Mouse (Mus musculus) layer of hippocampus, adult 9-10 months (tissue): Measurements from ENCODE around the gene Dennd1a.
A peak's percentile ranks its signal among the peaks of the same experiment; 100 is the strongest.

Source experiments
- DNase-seq: peaks from one replicate; pipeline ENCODE4 v3.0.0; 2022; ENCODE audit warnings: low spot score

Dennd1a gene

DNA sequence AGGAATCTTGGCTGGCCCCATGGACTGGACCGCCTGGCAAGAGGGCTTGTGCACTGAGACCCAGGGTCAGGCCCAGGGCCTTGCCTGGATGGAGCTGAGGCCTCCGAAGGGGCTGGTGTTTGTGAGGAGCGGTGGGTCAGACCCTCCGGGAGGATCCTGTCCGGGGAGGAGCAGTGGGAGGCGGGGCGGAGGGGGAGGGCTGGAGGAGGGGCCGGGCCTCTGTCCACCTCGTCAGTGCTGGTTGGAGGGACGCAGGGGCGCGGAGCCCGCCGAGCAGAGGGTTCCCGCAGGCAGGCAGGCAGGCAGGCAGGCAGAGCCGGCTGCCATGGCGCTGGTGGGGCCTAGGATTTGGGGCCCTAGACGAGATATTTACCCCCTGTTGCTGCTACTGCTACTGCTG, 511.2 kb downstream of the Dennd1a start, which contains the start of gene Crb2:
TSS of gene Crb2 (plus strand) at position 234 of the 400 bp plus-strand sequence.
- DNase-seq, result no peak

DNA sequence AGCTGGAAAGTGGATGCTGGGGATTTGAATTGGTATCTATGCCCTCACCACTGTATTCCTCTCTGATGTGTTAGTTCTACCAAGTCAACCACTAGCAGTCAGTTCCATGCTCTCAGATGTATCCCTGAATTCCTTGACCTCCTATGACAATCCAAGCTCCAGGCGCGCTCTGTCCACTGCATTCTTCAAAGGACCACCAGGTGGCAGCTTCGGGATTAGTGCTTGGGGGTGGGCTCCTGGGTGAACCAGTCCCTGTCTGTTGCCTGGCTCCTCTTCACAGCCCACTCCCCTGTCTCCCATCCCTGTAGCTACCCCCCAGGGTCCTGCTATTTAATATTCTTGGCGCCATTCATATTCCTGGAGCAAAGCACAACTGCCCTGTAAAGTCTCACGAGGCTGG, 512.6 kb downstream of the Dennd1a start:
- no peak for DNase-seq

DNA sequence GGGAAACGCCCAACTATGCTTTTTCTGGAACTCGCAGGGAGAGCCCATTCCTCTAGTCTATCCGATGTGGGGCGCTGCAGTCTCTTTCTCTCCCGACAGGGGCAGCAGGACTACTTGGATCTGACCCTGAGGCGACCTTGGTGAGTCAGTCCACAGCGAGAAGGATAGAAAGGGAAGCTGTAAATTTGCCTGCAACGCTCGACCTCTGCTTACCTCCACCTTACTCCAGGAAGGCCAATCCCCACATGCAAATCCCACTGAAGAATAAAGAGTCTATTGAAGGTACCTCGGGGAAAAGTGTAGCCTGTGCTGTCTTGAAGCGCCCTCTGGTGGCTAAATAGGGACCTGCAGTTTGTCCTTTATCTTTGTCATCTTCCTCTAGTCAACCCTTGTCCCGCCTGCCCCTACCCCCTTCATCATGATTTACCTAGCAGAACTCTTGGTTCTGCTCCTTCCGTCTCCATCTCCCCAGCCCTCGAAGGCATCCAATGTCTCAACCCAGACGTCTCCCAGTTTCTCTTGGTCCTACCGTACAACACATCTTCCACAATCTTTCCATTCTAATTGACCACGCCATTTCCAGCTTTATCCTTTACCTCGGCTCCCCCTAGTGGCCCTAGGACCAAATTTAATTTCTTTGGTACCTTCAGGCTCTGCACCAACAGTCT, 515.4 kb downstream of the Dennd1a start:
- peak; percentile 97 for DNase-seq

DNA sequence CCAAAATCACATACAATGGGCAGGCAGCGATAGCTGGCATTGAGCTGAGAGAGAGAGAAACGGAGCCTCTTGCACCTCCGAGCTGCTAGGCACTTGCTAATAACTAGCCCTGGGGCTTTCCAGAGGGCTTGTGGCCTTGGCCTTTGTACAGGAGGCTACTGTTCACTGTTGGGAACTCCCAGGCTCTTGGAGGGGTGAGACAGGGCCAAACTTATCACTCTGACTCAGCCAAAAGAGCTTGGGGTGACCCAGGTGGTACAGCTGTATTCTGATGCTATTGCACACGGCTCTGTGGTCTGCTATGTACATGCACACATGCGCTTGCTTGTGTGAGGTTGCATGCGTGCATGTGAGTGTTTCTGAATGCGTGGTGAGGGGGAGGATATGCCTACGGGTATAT, 517.4 kb downstream of the Dennd1a start:
- no peak for DNase-seq

DNA sequence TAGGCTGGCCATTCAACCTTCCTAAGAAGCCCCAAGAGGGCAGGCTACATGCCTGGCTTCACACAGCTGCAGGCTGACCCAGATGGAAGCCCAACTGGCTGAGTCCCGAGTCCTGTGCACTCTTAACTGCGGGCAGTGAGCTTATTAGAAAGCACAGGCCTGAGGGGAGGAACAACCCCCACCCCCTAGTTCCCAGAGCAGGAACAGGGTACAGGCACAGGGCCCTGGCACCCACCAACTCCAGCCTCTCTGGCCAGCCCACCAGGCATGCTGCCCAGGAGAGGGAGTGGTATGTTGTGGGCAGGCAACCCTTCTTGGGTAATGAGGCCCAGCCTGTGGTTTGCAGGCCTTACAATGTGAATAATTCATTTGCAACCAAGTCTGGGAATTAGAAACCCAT, 518.3 kb downstream of the Dennd1a start:
- DNase-seq, result no peak

DNA sequence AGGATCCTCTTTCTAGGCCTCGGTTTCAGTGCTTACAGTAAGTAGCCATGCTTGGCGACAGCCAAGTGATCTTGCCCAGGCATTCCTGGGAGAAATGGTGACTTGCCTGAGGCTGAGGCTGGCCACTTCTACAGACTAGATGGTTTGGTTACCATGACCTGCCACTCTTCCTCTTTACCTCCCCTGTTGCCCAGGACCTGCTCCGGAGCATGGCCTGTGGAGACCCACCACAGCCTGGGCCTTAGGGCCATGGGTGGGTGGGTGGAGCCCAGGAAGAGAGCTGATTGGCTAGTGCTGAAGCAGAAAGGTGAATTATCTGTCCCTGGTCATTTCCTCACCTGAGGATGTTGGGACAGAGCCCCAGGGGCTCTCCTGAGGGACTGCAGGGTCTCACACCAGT, 519.5 kb downstream of the Dennd1a start:
- no peak for DNase-seq

DNA sequence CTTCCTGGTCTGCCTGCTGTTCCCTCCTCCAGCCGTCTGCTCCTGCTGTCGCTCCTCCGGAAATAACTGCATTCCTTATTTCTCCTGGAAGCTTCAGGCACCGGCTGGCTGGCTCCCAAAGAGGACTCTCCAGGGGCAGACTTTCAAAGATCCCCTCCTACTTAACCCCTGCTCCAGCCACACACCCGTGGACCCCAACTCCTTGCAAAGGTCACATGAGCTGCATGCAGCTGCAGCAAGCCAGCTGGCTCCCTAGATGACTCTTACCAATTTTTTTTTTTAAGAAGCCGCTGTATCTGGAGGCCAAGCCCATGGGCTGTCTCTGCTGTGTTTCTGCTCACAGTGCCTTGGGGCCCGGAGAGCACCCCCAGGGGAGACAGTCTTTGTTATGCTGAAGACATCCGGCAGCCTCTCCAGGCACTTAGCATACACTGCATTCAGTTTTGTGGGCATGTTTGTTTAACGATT, 520.1 kb downstream of the Dennd1a start:
- no peak for DNase-seq

DNA sequence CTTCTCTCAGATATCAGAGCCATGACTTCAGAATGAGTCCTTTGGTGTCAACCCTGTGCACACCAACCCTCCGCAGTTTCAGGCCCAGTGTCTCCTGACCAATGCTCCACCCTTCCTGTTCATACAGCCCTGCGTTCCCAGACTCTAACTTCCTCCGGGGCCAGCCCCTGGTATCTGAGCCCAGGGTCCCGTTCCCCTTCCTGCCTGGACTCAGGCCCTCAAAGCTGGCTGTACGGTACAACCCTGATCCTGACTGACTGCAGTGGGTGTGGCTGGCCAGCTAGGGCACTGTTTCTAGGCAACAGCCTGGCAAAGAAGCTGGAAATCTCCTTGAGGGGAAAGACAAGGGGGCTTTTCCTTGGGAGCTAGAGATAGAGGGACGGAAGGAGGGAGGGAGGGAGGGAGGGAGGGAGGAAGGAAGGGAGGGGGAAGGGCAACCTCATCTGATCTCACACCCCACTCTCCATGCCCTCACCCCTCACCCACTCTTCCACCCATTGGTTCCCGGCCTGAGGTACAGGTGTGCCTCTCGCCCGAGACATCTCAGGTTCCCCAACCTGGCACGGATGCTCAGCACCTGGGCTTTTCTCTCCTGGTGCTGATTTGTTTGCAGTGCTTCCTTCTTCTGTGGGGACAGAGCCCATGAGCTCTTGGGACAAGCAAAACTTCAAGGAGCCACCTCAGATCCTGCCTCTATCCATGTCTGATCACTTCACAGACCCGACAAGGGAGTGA, 521.0 kb downstream of the Dennd1a start:
- DNase-seq, result no peak

DNA sequence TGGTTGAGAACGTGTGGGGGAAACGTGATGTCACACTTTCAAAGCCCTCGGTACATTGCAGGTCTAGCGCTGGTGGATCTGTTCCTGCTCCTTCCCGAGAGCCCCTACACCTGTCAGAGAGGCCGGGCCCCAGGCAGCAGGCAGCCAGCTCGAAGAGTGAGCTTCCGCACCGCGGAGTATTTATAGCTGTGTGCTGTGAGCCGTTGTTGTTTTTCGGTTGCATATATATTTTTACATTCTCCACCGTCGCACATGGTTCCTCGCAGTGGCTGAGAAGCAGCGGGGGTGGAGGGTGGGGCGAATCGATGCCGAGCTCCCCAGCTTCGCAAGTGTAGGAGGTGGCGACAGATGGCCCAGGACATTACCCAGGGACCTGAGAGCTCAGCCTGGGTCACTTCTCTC, 522.1 kb downstream of the Dennd1a start:
- no peak for DNase-seq

DNA sequence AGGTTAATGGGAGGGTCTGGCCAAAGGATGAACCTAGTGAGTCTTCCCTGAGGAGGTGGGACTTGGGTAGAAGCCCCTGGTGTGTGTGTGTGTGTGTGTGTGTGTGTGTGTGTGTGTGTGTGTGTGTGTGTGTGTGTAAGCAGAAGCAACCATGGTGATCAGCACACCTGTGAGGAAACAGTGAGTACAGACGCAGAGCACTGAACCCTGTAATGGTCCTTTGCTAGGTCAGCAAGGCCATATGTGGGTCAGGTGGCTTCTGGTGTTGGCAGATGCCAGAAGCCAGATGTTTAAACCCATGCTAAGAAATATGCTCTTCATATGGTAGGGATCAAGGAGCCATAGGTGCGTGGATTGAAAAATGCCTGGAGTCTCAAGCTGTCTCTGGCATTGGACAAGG, 522.7 kb downstream of the Dennd1a start:
- no peak for DNase-seq

DNA sequence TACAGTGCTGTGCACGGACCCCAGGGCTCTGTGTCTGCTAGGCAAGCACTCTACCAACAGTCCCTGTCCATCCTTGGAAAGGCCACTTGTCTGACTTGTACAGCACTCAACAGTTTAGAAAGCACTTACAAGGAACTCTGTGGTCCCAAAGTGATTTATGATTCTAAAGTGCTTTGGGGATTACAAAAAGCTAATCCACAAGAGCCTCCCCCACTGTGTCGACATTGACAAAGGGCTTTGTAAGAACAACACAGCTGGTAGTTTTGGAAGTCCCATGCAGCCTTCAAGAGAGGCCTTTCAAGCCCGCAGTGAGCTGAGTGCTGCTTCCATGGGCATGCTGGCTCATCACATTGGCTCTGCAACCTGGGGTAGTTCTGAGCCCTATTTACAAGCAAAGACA, 523.6 kb downstream of the Dennd1a start:
- DNase-seq, result no peak

DNA sequence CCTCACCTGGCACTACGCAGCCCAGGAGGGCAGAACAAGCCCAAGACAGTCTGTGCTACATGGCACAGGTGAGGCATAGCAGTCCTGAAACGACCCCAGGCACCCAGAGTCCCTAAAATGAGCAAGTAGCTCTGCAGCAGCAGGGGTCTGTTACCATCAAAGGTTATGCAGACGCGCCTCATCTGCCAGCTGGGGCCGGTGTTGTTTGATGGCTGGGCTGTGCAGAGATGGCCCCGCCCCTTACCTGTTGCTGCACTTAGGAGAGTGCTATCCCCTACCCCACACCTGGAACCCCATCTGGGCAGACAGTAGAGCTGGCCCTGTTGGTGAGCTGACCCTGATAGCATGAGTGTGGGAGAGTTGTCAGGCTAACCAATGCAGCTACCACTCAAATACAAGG, 526.6 kb downstream of the Dennd1a start:
- DNase-seq, result no peak

DNA sequence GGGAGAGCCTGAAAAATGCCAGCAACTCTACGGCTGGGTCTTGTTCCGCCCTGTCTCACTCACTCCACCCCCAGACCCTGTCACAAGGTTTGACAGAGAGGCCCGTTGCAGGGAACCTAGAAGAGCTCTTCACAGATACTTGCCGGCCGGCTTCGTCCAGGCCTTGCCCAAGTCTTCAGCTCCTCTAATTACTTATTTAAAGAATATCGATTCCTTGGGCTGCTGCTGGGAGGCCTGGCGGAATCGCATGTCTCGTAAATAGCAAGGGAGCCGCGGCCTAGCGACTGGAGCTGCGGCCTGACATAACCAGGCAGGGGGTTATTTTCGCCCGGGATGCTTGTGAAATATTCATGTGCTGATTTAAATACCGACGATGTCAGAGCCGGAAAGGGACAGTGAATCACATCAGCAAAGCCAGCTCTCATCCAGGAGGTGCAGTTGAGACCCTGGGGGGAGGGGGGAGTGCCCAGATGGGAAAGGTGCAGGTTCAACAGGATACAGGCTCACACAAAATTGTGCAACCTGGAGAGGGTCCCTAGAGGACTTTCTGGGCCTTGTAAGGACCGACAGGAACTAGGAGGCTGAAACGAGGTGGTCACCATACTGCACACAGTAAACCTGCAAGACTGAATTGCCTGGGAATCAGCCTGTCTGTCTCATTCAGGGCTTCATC, 528.7 kb downstream of the Dennd1a start:
- no peak for DNase-seq

DNA sequence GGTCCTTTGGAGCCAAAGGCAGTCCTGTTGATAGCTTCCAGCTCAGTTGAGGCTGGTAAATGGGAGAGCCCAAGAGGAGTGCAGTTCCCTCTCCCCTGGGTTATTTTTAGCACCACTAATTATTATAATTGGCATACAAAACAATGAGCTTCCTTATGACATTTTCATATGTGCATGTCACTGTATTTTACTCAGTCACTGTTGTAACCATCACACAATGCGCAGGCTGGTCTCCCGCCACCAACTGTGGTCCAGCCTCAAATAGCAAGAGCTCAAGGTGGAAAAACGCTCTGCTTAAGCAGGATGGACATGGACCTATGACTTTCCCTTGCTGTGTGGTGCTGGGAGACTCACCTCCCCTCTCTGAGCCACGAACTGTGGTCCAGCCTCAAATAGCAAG, 529.4 kb downstream of the Dennd1a start:
- DNase-seq, result no peak

DNA sequence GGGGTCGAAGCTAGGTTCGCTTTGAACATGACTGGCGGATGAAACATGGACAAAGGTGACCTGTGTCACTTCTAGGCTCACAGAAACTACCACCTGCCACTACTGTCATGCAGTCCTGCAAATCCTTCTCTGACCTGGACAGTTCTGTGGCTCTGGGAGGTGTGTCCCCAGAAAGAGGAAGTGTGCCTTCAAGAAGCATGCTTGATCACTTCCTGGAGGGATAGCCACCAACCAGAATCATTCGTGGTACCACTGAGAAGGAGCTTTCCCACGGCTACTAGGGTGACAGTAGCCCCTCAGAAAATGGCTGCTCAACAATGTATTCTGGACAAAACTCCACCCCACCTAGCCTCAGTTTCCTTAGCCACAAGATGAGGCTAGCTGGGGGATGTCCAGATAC, 530.2 kb downstream of the Dennd1a start:
- no peak for DNase-seq

DNA sequence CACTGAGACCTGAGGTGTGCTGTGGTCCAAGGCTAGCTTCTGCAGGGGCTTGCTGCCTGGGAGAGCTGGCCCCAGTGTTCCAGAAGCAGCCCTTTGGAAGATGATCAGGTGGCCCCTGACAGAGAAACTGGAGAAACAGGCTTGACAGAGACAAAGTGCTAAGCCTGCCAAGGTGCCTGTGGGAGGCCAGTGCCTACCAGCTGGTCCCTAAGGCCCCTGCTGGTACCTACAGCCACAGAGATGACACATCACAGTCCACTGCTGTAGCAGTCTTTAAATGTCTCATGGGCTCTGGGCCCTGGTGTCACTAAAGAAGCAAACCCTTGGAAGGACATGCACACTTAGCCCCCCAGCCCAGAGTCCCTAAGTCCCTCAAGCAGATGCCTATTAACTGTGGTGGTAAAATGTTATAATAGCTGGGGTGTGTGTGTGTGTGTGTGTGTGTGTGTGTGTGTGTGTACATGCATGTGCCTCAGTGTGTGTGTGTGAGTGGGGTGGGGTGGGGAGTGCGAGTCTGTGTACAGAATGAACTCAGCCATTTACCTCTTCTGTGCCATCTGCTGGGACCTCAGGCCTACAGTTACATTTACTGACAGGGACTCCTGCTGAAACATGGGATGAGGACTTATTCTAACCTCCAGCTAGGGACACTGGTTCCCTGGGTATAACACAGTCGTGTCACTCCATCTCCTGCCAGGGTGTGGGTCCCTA, 530.8 kb downstream of the Dennd1a start:
- no peak for DNase-seq

DNA sequence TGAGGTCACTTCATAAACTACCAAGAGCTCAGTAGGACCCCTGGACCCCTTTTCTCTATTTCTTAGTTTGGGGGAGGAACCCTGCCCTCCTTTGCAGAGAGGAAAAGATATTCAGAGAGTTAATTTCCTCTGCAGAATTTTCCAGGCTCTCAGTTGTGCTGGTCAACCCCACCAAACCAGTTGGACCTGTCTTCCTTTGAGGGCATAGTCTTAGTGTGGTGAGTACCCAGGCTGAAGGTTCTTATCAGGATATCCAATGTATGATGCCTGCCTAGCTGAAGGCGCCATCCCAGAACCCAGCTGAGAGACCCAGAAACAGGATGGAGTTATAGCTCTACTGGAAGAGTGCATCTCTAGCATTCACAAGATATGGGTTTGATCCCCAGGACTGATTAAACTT, 536.1 kb downstream of the Dennd1a start:
- no peak for DNase-seq

DNA sequence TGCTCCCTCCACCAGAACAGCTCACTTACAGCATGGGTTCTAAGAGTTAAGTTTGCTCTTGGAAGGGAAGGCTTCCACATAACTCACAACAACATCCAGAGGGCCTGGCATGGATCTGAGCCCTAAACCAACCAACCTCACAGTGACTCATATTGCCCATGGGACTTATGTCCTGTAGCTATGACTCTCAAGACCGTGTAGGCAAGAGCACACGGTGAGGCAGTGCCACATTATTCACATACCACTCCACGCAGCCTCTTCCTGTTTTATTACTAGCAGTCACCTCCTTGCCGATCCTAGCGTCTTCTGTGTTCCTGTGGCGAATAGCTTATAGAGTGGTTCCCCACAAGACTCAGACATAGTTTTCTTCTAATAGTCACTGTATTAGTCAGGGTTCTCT, 537.9 kb downstream of the Dennd1a start:
- DNase-seq, result no peak
